Mouse (Mus musculus) heart, embryonic 14.5 days (tissue): Measurements from ENCODE around the gene Rpl4. TPM values are rescaled to one million over a fixed set of nuclear protein-coding genes. Genes with fewer than 3 reads are reported as not detected.
"Not testable (repeated sequence)": the region's sequence is repeated elsewhere in the genome, so short reads cannot be mapped to it uniquely, and the experiment has no call there.

Experiments
- ATAC-seq: fragments of 200-750 bp; cut with Nextera tagmentation; 2 replicates; pipeline ENCODE4 v1.8.0; 2017; ENCODE audit warnings: low read depth, moderate TSS enrichment; ENCODE audit not compliant: insufficient number of reproducible peaks, insufficient read depth, low FRiP score
- H3K27ac ChIP-seq, 2 experiments: fragments of 200-500 bp in 1 of 2; fragments of 300-500 bp in 1 of 2; sonication (generic) in 1 of 2; replicated peaks in 1 of 2; 2 replicates each; pipeline ENCODE4 v1.5.1; 2012 to 2014; ENCODE audit warnings: low read depth in 2 of 2, low read length in 2 of 2, control low read depth in 1 of 2, mild to moderate bottlenecking in 1 of 2, mixed read lengths in 1 of 2; ENCODE audit not compliant: control insufficient read depth in 1 of 2, insufficient read depth in 1 of 2
- H3K27me3 ChIP-seq: fragments of 300-500 bp; sonication (generic); 2 replicates; pipeline ENCODE4 v1.6.1; 2014; ENCODE audit warnings: mild to moderate bottlenecking, low read length, control low read depth; ENCODE audit not compliant: control insufficient read depth, insufficient read depth
- H3K36me3 ChIP-seq: fragments of 300-500 bp; sonication (generic); 2 replicates; pipeline ENCODE4 v1.6.1; 2014; ENCODE audit warnings: mild to moderate bottlenecking, control low read depth, low read length, mixed read lengths; ENCODE audit not compliant: control insufficient read depth, insufficient read depth
- H3K4me1 ChIP-seq, 2 experiments: fragments of 200-500 bp in 1 of 2; fragments of 300-500 bp in 1 of 2; sonication (generic) in 1 of 2; 2 replicates each; pipeline ENCODE4 v1.6.1; 2012 to 2014; ENCODE audit warnings: low read length in 2 of 2, control low read depth in 1 of 2, mixed read lengths in 1 of 2; ENCODE audit not compliant: control insufficient read depth in 2 of 2, insufficient read depth in 2 of 2
- H3K4me2 ChIP-seq: fragments of 300-500 bp; sonication (generic); 2 replicates; pipeline ENCODE4 v1.6.1; 2014; ENCODE audit warnings: mild to moderate bottlenecking, low read length
- H3K4me3 ChIP-seq, 2 experiments: fragments of 200-500 bp in 1 of 2; fragments of 300-500 bp in 1 of 2; sonication (generic) in 1 of 2; 2 replicates each; pipeline ENCODE4 v1.5.1; 2012 to 2014; ENCODE audit warnings: low read length in 2 of 2, mild to moderate bottlenecking in 2 of 2, control low read depth in 1 of 2, low read depth in 1 of 2, moderate library complexity in 1 of 2; ENCODE audit not compliant: control insufficient read depth in 1 of 2, insufficient read depth in 1 of 2
- H3K9ac ChIP-seq: fragments of 300-500 bp; sonication (generic); 2 replicates; pipeline ENCODE4 v1.6.1; 2014; ENCODE audit warnings: mild to moderate bottlenecking, low read length
- H3K9me3 ChIP-seq: fragments of 300-500 bp; sonication (generic); 2 replicates; pipeline ENCODE4 v1.6.1; 2016; ENCODE audit warnings: low read length, control low read depth; ENCODE audit not compliant: control insufficient read depth
- WGBS: fragments of 180-500 bp; shearing (Covaris S2); extraction: QIAGEN DNeasy Blood & Tissue Kit; methylation state at CpG from one replicate; pipeline ENCODE4 v1.1.7; 2014; 5-methylcytosine and 5-hydroxymethylcytosine counted together
- polyA plus RNA-seq: library from polyadenylated mRNA; unstranded; fragments of >200 nt; fragmentation: Nextera tagmentation; extraction: Ambion mirVana; gene quantifications from 2 replicates; pipeline ENCODE4 v1.2.1, GENCODE M21; 2014

Rpl4 gene
- polyA plus RNA-seq, 1 experiment from 2014 or later: 789 TPM

DNA sequence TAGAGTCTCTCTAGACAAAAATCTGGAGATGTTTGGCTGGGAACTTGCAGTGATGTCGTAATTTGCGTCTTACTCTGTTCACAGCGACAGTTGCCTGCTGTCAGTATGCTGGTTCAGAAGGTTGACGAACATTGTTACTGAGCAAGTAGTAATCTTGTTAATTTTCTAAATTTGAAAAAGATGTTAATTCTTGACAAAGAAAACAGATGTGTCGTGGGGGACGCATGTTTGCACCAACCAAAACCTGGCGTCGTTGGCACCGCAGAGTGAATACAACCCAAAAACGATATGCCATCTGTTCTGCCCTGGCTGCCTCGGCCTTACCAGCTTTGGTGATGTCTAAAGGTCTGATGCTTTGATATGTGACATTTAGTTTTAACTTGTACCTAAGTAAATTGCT is 2.2 kb downstream of the Rpl4 start:
- no peak overlapping the region for H3K4me2 ChIP-seq
- H3K9me3 ChIP-seq: no peaks in the 10 kb centered on the region
- no peak overlapping the region for H3K4me3 ChIP-seq
- 87% methylated on average over 11 of the region's 11 CpGs for WGBS
- no peak overlapping the region for H3K27ac ChIP-seq
- peaks cover 2 to 35% of the 10 kb centered on the region in 2 experiments for H3K4me1 ChIP-seq
- H3K9ac ChIP-seq: no peak overlapping the region; the same call in 1 of the 2 replicates
- peaks cover 50% of the 10 kb centered on the region for H3K36me3 ChIP-seq
- H3K27me3 ChIP-seq: no peaks in the 10 kb centered on the region
- ATAC-seq: no peak

DNA sequence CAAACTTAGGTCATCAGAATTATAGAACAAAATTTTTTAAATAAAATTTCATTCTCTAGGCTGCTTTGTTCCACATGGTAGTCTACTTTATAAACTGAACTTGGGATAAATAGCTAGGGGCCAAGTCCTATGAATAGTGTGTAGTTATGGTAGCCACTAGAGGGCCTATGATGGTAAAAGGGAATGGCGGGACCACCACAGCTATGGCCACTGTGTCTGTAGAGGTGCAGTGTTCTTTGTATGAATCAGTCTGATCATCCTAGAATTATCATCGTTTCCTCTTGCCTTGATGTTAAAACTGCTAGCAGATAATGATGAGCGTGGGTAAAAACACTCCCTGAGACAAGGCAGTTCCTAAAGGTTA is 5.4 kb downstream of the Rpl4 start:
- peaks cover 2 to 27% of the 10 kb centered on the region in 2 experiments; a peak in 3 of 4 replicates for H3K4me1 ChIP-seq
- H3K27ac ChIP-seq: peak overlapping the region; percentile 81 to 89
- no peak for ATAC-seq
- H3K9me3 ChIP-seq: no peaks in the 10 kb centered on the region
- H3K4me2 ChIP-seq: peak overlapping the region; percentile 75
- H3K36me3 ChIP-seq: peaks cover 76% of the 10 kb centered on the region
- H3K27me3 ChIP-seq: no peaks in the 10 kb centered on the region
- peak overlapping the region in 1 of 2 experiments; percentile 64; a peak in 2 of 4 replicates for H3K4me3 ChIP-seq
- H3K9ac ChIP-seq: peak overlapping the region; percentile 77
- WGBS: 31% methylated on average over 3 of the region's 3 CpGs

DNA sequence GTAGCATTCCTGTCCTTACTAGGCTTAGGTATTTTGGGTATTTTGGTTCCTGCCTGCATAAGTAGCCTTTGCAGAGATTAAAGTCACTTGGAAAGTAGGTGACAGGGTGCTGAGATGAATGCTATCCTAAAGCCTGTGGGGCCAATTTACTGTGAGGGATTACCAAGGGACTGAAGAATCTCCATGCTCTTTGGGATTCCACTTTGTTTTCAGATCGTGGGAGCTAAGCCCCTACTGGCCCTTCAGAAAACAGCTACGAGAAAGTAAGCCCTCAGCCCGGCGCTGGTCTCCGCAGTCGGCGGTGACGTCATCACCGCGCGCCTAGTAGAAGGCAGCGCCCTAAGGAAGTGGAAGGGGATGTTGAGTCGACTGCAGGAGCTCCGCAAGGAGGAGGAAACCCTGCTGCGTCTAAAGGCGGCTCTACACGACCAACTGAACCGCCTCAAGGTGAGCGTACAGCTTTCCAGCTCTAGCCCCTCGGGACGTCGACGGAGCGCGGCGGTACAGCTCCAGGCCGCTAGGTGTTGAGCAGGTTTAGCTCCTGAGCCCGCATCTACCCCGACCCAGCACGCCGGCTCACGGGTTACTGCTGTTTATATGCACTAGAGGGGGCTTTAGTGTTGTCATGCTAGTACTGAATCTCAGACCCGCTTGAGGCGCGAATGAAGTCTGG is 5.9 kb downstream of the Rpl4 start, which contains the start of gene Snapc5:
Gene Snapc5, plus strand, starts transcription at position 301 of the 673 bp plus-strand sequence.
- Histone ChIP-seq H3K27ac (peak within 1 kb of the TSS; percentile 81 to 89), H3K4me2 (peak within 1 kb of the TSS; percentile 75), H3K4me1 (peaks cover 2 to 27% of the 10 kb centered on the region in 2 experiments; a peak in 3 of 4 replicates), H3K9ac (peak within 1 kb of the TSS; percentile 77), H3K27me3 (no peaks in the 10 kb centered on the region), H3K36me3 (peaks cover 79% of the 10 kb centered on the region), H3K9me3 (no peaks in the 10 kb centered on the region), H3K4me3 (peak within 1 kb of the TSS; percentile 64 to 93)
- ATAC-seq: peak; percentile 89
- under 1% methylated on average over 35 of the region's 35 CpGs for WGBS

DNA sequence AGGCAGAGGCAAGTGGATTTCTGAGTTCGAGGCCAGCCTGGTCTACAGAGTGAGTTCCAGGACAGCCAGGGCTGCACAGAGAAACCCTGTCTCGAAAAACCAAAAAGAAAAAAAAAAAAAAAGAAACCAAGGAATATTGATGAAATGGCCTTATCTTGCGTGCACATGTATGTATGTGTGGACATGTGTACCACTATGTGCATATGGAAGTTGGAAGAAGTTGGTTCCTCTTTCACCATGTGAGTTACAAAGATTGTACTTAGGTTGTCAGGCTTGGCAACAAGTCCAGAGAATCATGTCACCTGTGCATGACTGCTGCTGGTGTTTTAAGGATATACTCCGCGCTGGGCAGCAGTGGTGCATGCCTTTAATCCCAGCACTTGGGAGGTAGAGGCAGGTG is 10.1 kb downstream of the Rpl4 start:
- peaks cover 81% of the 10 kb centered on the region for H3K36me3 ChIP-seq

DNA sequence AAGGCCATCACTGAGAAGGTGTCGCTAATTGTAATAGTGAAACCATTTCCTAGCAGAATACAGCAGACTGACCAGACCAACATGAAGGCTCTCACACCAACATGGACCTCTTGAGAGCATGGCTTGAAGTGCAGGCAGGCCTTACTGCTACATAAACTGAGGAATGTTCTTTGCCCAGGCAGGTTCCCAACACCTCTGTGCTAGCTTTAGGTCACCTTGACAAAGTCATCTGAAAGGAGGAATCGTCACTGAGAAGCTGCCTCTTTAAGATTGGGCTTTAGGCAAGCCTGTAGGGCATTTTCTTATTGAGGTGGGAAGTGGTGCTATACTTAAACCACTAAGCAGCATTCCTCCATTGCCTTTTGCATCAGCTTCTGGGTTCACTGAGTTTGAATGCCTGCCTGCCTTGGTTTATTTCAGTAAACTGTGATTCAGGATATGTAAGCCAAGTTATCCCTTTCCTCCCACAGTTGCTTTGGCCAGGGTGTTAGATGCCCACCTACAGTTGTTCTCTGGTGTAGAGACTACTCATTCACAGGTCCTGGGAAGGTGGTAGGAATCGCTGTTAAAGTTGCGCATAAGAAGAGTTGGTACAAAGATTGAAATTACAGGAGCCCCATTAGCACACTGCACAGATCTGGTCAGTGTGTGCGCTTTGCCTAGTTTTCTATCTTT is 11.1 kb downstream of the Rpl4 start:
- Histone ChIP-seq H3K27me3 (no peaks in the 10 kb centered on the region), H3K9me3 (no peaks in the 10 kb centered on the region), H3K4me3 (no peak overlapping the region), H3K4me2 (no peak overlapping the region), H3K36me3 (peaks cover 85% of the 10 kb centered on the region), H3K9ac (no peak overlapping the region), H3K4me1 (peaks cover 2 to 6% of the 10 kb centered on the region in 2 experiments; a peak in 3 of 4 replicates), H3K27ac (no peak overlapping the region)
- WGBS: 87% methylated on average over 5 of the region's 5 CpGs
- ATAC-seq: no peak

More for the DNA sequence above, 10.1 kb downstream of the Rpl4 start:
- H3K9me3 ChIP-seq, H3K27me3 ChIP-seq, H3K9ac ChIP-seq, ATAC-seq, H3K27ac ChIP-seq, H3K4me2 ChIP-seq, H3K4me3 ChIP-seq: not testable (repeated sequence)
- WGBS: 93% methylated on average over 5 of the region's 5 CpGs
- H3K4me1 ChIP-seq: peaks cover 2 to 11% of the 10 kb centered on the region in 2 experiments; a peak in 3 of 4 replicates

DNA sequence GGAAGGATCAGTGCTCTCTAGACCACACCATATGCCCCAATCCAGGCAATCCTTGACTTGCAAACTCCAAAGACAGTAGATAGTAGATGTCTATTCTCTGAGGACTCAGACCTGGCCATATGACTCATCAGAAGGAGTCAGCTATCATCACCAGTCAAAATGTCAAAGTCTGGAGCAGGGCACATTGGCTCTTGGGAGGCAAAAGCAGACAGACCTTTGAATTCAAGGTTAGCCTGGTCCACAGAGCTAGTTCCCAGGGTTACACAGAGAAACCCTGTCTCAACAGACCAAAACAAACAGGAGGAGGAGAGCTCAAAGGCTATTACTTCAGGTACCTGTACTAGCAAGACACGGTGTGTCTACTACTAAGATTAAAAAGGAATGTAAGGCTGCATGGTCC is 20.7 kb downstream of the Rpl4 start:
- Histone ChIP-seq H3K4me3 (no peak overlapping the region), H3K4me1 (peaks cover 2 to 12% of the 10 kb centered on the region in 2 experiments; a peak in 2 of 4 replicates), H3K27ac (no peak overlapping the region), H3K36me3 (peaks cover 64% of the 10 kb centered on the region), H3K4me2 (no peak overlapping the region), H3K9ac (no peak overlapping the region), H3K9me3 (no peaks in the 10 kb centered on the region), H3K27me3 (no peaks in the 10 kb centered on the region)
- 85% methylated on average over 1 of the region's 1 CpGs for WGBS
- no peak for ATAC-seq

DNA sequence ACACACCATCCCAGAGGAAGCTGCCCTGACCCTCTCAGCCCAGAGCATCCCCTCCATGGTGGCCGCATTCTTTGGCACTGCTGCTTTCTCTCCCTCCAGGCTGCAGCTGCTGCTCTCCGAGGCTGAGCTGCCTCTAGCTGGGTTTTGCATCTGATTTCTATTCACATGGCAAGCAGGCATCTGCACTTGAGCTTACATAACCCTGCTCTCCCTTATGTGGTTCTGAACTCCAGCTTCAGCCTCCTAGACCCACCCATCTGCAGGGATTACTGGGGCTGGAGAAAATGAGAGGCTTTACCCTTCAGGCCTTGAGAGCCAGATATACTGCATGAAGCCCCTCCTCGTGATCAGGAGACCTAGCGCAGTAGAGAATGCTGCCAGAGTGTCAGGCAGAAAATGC is 22.4 kb downstream of the Rpl4 start:
- no peaks in the 10 kb centered on the region for H3K27me3 ChIP-seq
- H3K27ac ChIP-seq: peak overlapping the region in 1 of 2 experiments; percentile 37; a peak in 1 of 4 replicates
- peaks cover 2 to 12% of the 10 kb centered on the region in 2 experiments; a peak in 2 of 4 replicates for H3K4me1 ChIP-seq
- peaks cover 53% of the 10 kb centered on the region for H3K36me3 ChIP-seq
- ATAC-seq: no peak
- 48% methylated on average over 4 of the region's 4 CpGs for WGBS
- no peak overlapping the region for H3K4me2 ChIP-seq
- no peak overlapping the region for H3K4me3 ChIP-seq
- no peak overlapping the region for H3K9ac ChIP-seq
- no peaks in the 10 kb centered on the region for H3K9me3 ChIP-seq
